Mouse (Mus musculus) lung, embryonic 15.5 days (tissue): ENCODE data around the gene Gm28374. TPM values are rescaled to one million over a fixed set of nuclear protein-coding genes. Genes with fewer than 3 reads are reported as not detected.

Experiments used
- ATAC-seq: fragments of 200-750 bp; cut with Nextera tagmentation; 2 replicates; pipeline ENCODE4 v1.8.0; 2017; ENCODE audit warnings: moderate number of reproducible peaks, borderline replicate concordance; ENCODE audit not compliant: low FRiP score, low TSS enrichment; ENCODE audit errors: extremely low read depth
- H3K27ac ChIP-seq: fragments of 300-500 bp; sonication (generic); 2 replicates; pipeline ENCODE4 v1.5.1; 2015; ENCODE audit warnings: moderate library complexity, mild to moderate bottlenecking, inconsistent platforms
- H3K27me3 ChIP-seq: fragments of 300-500 bp; sonication (generic); 2 replicates; pipeline ENCODE4 v1.6.1; 2015; ENCODE audit warnings: inconsistent platforms
- H3K36me3 ChIP-seq: fragments of 300-500 bp; sonication (generic); 2 replicates; pipeline ENCODE4 v1.6.1; 2015; ENCODE audit warnings: inconsistent platforms
- H3K4me1 ChIP-seq: fragments of 300-500 bp; sonication (generic); 2 replicates; pipeline ENCODE4 v1.6.1; 2015; ENCODE audit warnings: inconsistent platforms
- H3K4me2 ChIP-seq: fragments of 300-500 bp; sonication (generic); 2 replicates; pipeline ENCODE4 v1.6.1; 2015; ENCODE audit warnings: inconsistent platforms, mild to moderate bottlenecking, moderate library complexity
- H3K4me3 ChIP-seq: fragments of 300-500 bp; sonication (generic); 2 replicates; pipeline ENCODE4 v1.5.1; 2015; ENCODE audit warnings: mild to moderate bottlenecking, inconsistent platforms
- H3K9ac ChIP-seq: fragments of 300-500 bp; sonication (generic); 2 replicates; pipeline ENCODE4 v1.6.1; 2015; ENCODE audit warnings: inconsistent platforms
- H3K9me3 ChIP-seq: fragments of 300-500 bp; sonication (generic); 2 replicates; pipeline ENCODE4 v1.6.1; 2016; ENCODE audit warnings: inconsistent platforms
- WGBS: fragments of 180-500 bp; shearing (Covaris S2); methylation state at CpG from one replicate; pipeline ENCODE4 v1.1.7; 2015; 5-methylcytosine and 5-hydroxymethylcytosine counted together
- polyA plus RNA-seq: library from polyadenylated mRNA; unstranded; fragments of >200 nt; fragmentation: Nextera tagmentation; extraction: Ambion mirVana; gene quantifications from 2 replicates; pipeline ENCODE4 v1.2.1, GENCODE M21; 2015

Gene Gm28374
- polyA plus RNA-seq, 1 experiment from 2014 or later, result 1.1 TPM

- no peak for ATAC-seq
- Histone ChIP-seq H3K27me3 (no peaks in the 10 kb centered on the region), H3K27ac (peak overlapping the region; percentile 99), H3K4me3 (peak overlapping the region; percentile 70), H3K4me1 (peaks cover 22% of the 10 kb centered on the region), H3K36me3 (peaks cover 25% of the 10 kb centered on the region), H3K9ac (peak overlapping the region; percentile 81), H3K4me2 (peak overlapping the region; percentile 85), H3K9me3 (no peaks in the 10 kb centered on the region)
- 3% methylated on average over 32 of the region's 32 CpGs for WGBS
Measured at GRCm38 (mm10) chr19:6117346-6117985, 35.4 kb upstream of the Gm28374 start.

- Histone ChIP-seq H3K9ac (0 out of 2 replicates have a peak overlapping the region, but pooled peaks have one; percentile 2), H3K4me2 (peak overlapping the region; percentile 85; the same call in 1 of the 2 replicates), H3K4me3 (0 out of 2 replicates have a peak overlapping the region, but pooled peaks have one; percentile 6), H3K36me3 (peaks cover 25% of the 10 kb centered on the region), H3K27me3 (no peaks in the 10 kb centered on the region), H3K27ac (no peak overlapping the region), H3K4me1 (peaks cover 22% of the 10 kb centered on the region), H3K9me3 (no peaks in the 10 kb centered on the region)
- 87% methylated on average over 15 of the region's 15 CpGs for WGBS
- ATAC-seq, result no peak
Measured at GRCm38 (mm10) chr19:6116113-6116850, 34.2 kb upstream of the Gm28374 start.

GRCm38 (mm10) chr19:6113116-6113515, 31.1 kb upstream of the Gm28374 start:
- no peaks in the 10 kb centered on the region for H3K9me3 ChIP-seq
- WGBS, result 29% methylated on average over 6 of the region's 6 CpGs

GRCm38 (mm10) chr19:6105586-6105985, 23.5 kb upstream of the Gm28374 start, which contains the start of gene Naaladl1:
Gene Naaladl1, plus strand, starts transcription at chr19:6105782.
- no peak within 1 kb of the TSS for H3K27ac ChIP-seq
- H3K4me1 ChIP-seq, result no peaks in the 10 kb centered on the region
- H3K9me3 ChIP-seq, result no peaks in the 10 kb centered on the region
- H3K27me3 ChIP-seq, result no peaks in the 10 kb centered on the region
- WGBS, result 82% methylated on average over 7 of the region's 7 CpGs
- no peak within 1 kb of the TSS for H3K4me3 ChIP-seq
- H3K4me2 ChIP-seq, result no peak within 1 kb of the TSS
- no peaks in the 10 kb centered on the region for H3K36me3 ChIP-seq
- no peak for ATAC-seq
- no peak within 1 kb of the TSS for H3K9ac ChIP-seq

More at GRCm38 (mm10) chr19:6113116-6113515, 31.1 kb upstream of the Gm28374 start:
- ATAC-seq, result no peak
- Histone ChIP-seq H3K4me3 (no peak overlapping the region), H3K27ac (no peak overlapping the region), H3K27me3 (no peaks in the 10 kb centered on the region), H3K4me1 (peaks cover 14% of the 10 kb centered on the region), H3K36me3 (peaks cover 25% of the 10 kb centered on the region), H3K4me2 (no peak overlapping the region), H3K9ac (no peak overlapping the region)

- WGBS, result 75% methylated on average over 4 of the region's 4 CpGs
- ATAC-seq, result no peak
- H3K9me3 ChIP-seq, result no peaks in the 10 kb centered on the region
Measured at GRCm38 (mm10) chr19:6104476-6104875, 22.4 kb upstream of the Gm28374 start.

GRCm38 (mm10) chr19:6102169-6102853, 20.3 kb upstream of the Gm28374 start:
- H3K27ac ChIP-seq, result no peak overlapping the region
- H3K9ac ChIP-seq, result no peak overlapping the region
- no peak overlapping the region for H3K4me2 ChIP-seq
- H3K36me3 ChIP-seq, result no peaks in the 10 kb centered on the region; the same call in 1 of the 2 replicates
- H3K27me3 ChIP-seq, result no peaks in the 10 kb centered on the region
- no peaks in the 10 kb centered on the region for H3K4me1 ChIP-seq
- H3K4me3 ChIP-seq, result no peak overlapping the region
- no peak for ATAC-seq
- H3K9me3 ChIP-seq, result no peaks in the 10 kb centered on the region
- 71% methylated on average over 6 of the region's 6 CpGs for WGBS

More at GRCm38 (mm10) chr19:6104476-6104875, 22.4 kb upstream of the Gm28374 start:
- Histone ChIP-seq H3K9ac (no peak overlapping the region), H3K27ac (no peak overlapping the region), H3K36me3 (no peaks in the 10 kb centered on the region), H3K4me3 (no peak overlapping the region), H3K4me1 (no peaks in the 10 kb centered on the region), H3K27me3 (no peaks in the 10 kb centered on the region), H3K4me2 (no peak overlapping the region)

- H3K27me3 ChIP-seq, result no peaks in the 10 kb centered on the region
- H3K27ac ChIP-seq, result no peak overlapping the region
- no peak overlapping the region for H3K9ac ChIP-seq
- no peak overlapping the region for H3K4me3 ChIP-seq
- H3K4me2 ChIP-seq, result no peak overlapping the region
- WGBS, result 57% methylated on average over 6 of the region's 6 CpGs
- H3K36me3 ChIP-seq, result no peaks in the 10 kb centered on the region; the same call in 1 of the 2 replicates
- H3K4me1 ChIP-seq, result no peaks in the 10 kb centered on the region
- no peak for ATAC-seq
- H3K9me3 ChIP-seq, result no peaks in the 10 kb centered on the region
Measured at GRCm38 (mm10) chr19:6101186-6101585, 19.1 kb upstream of the Gm28374 start.

GRCm38 (mm10) chr19:6097847-6098246, 15.8 kb upstream of the Gm28374 start:
- no peak overlapping the region for H3K4me2 ChIP-seq
- H3K27me3 ChIP-seq, result no peaks in the 10 kb centered on the region
- WGBS, result 73% methylated on average over 3 of the region's 3 CpGs
- H3K9me3 ChIP-seq, result no peaks in the 10 kb centered on the region
- no peak overlapping the region for H3K27ac ChIP-seq
- H3K4me1 ChIP-seq, result no peaks in the 10 kb centered on the region
- ATAC-seq, result no peak
- no peak overlapping the region for H3K9ac ChIP-seq
- H3K36me3 ChIP-seq, result peaks cover 24% of the 10 kb centered on the region
- H3K4me3 ChIP-seq, result no peak overlapping the region

GRCm38 (mm10) chr19:6094119-6094518, 12.1 kb upstream of the Gm28374 start, which contains the start of gene AC131692.1:
Gene AC131692.1, plus strand, starts transcription at chr19:6094419.
- Histone ChIP-seq H3K4me3 (no peak within 1 kb of the TSS), H3K4me1 (no peaks in the 10 kb centered on the region), H3K4me2 (no peak within 1 kb of the TSS), H3K9me3 (no peaks in the 10 kb centered on the region), H3K27me3 (no peaks in the 10 kb centered on the region), H3K27ac (no peak within 1 kb of the TSS), H3K36me3 (peaks cover 60% of the 10 kb centered on the region), H3K9ac (no peak within 1 kb of the TSS)
- WGBS, result 87% methylated on average over 7 of the region's 7 CpGs
- no peak for ATAC-seq

- Histone ChIP-seq H3K27me3 (no peaks in the 10 kb centered on the region), H3K36me3 (peaks cover 69% of the 10 kb centered on the region), H3K4me1 (peaks cover 15% of the 10 kb centered on the region), H3K9ac (no peak overlapping the region), H3K9me3 (no peaks in the 10 kb centered on the region), H3K4me3 (no peak overlapping the region), H3K4me2 (no peak overlapping the region), H3K27ac (no peak overlapping the region)
- 91% methylated on average over 13 of the region's 13 CpGs for WGBS
- no peak for ATAC-seq
Measured at GRCm38 (mm10) chr19:6088841-6089240, 6.8 kb upstream of the Gm28374 start.

GRCm38 (mm10) chr19:6085417-6085879, 3.4 kb upstream of the Gm28374 start:
- H3K4me3 ChIP-seq, result peak overlapping the region; percentile 62
- H3K9ac ChIP-seq, result peak overlapping the region; percentile 64
- no peaks in the 10 kb centered on the region for H3K9me3 ChIP-seq
- peak; percentile 66; the same call in 1 of the 2 replicates for ATAC-seq
- peaks cover 64% of the 10 kb centered on the region for H3K36me3 ChIP-seq
- H3K27ac ChIP-seq, result peak overlapping the region; percentile 32
- peak overlapping the region; percentile 66 for H3K4me2 ChIP-seq
- under 1% methylated on average over 17 of the region's 17 CpGs for WGBS
- peaks cover 22% of the 10 kb centered on the region for H3K4me1 ChIP-seq
- no peaks in the 10 kb centered on the region for H3K27me3 ChIP-seq
